ENCODE assay signal across 8 mouse cellular contexts in genomic region chr7:47051404-47052151, GRCm38 (mm10). TPM values are rescaled to one million over a fixed set of nuclear protein-coding genes. Genes with fewer than 3 reads are reported as not detected.
DNase-seq lines count a peak whose midpoint lies in the region; ATAC-seq and TF ChIP-seq lines count a peak whose summit lies in the region.

No protein-coding gene starts in this region.

- no peak overlapping the region for H3K27ac ChIP-seq in CH12.LX (ENCODE audit: insufficient read depth, low read depth)
- H3K27ac ChIP-seq in embryonic facial prominence, embryonic 15.5 days (replicated peaks) = peak overlapping the region; percentile 90
- H3K27ac ChIP-seq in heart, embryonic 16.5 days (ENCODE audit: low read length) = peak overlapping the region; percentile 88

- DNase-seq in 3134 (ENCODE audit: extremely low read depth, insufficient read length, low spot score) (peak; percentile 63), CH12.LX (ENCODE audit: extremely low read depth) (peak; percentile 88)
- DNase-seq in kidney, postnatal 10 days = peak; percentile 90
- peak; percentile 93 for DNase-seq in lung, postnatal 10 days
- DNase-seq in right cerebral cortex, postnatal 25 days = peak; percentile 31

- TF ChIP-seq RAD21 in CH12.LX (IDR thresholded peaks at IDR 0.05; ENCODE audit: low read depth, low read length) = no peak

- no peak for TF ChIP-seq CTCF in CH12.LX (conservative IDR thresholded peaks at IDR 0.05 in 1 of 2, IDR thresholded peaks at IDR 0.05 in 1 of 2; ENCODE audit: low read depth in 2 of 2, low read length in 2 of 2)

- dilution Hi-C loops in CH12.LX (cut with MboI; ENCODE audit: extremely low pct_ligation_motif_present, extremely low pct_unique_long_range_greater_than_20kb, low sequenced_read_pairs) = no loop called here

- in situ Hi-C loops in CH12.LX (cut with MboI; ENCODE audit: low pct_ligation_motif_present, low pct_unique_long_range_greater_than_20kb, low sequenced_read_pairs) = no loop called here

- peak overlapping the region in 2 of 3 experiments; percentile 51 to 59 for H3K4me3 ChIP-seq in CH12.LX (replicated peaks in 1 of 3; ENCODE audit: low read depth in 2 of 3, low read length in 2 of 3, poor library complexity in 1 of 3)
- H3K4me3 ChIP-seq in embryonic facial prominence, embryonic 15.5 days (replicated peaks) = peak overlapping the region; percentile 89
- H3K4me3 ChIP-seq in heart, embryonic 16.5 days (ENCODE audit: low read length) = peak overlapping the region; percentile 78

- peaks cover 25% of the 10 kb centered on the region for H3K27me3 ChIP-seq in CH12.LX (replicated peaks)
- no peaks in the 10 kb centered on the region for H3K27me3 ChIP-seq in embryonic facial prominence, embryonic 15.5 days
- H3K27me3 ChIP-seq in heart, embryonic 16.5 days (ENCODE audit: control insufficient read depth, insufficient read depth, low read length) = no peaks in the 10 kb centered on the region

- no peak overlapping the region for H3K9ac ChIP-seq in CH12.LX (ENCODE audit: insufficient read depth, low read depth)
- H3K9ac ChIP-seq in embryonic facial prominence, embryonic 15.5 days = no peak overlapping the region
- peak overlapping the region; percentile 78 for H3K9ac ChIP-seq in heart, embryonic 16.5 days (ENCODE audit: low read length)

- no peak for TF ChIP-seq POLR2A in CH12.LX (IDR thresholded peaks at IDR 0.05; ENCODE audit: low read depth, low read length)

- H3K36me3 ChIP-seq in CH12.LX (replicated peaks in 1 of 2; ENCODE audit: control insufficient read depth in 1 of 2, insufficient read depth in 1 of 2, low read length in 1 of 2) = peaks cover 0 to 8% of the 10 kb centered on the region in 2 experiments
- 0 out of 2 replicates have a peak, but pooled peaks cover 4% of the 10 kb centered on the region for H3K36me3 ChIP-seq in embryonic facial prominence, embryonic 15.5 days
- peaks cover 5% of the 10 kb centered on the region; the same call in 1 of the 2 replicates for H3K36me3 ChIP-seq in heart, embryonic 16.5 days (ENCODE audit: control insufficient read depth, insufficient read depth)

- peaks cover 19 to 34% of the 10 kb centered on the region in 2 experiments for H3K4me1 ChIP-seq in CH12.LX (ENCODE audit: control insufficient read depth in 1 of 2, insufficient read depth in 2 of 2)
- H3K4me1 ChIP-seq in embryonic facial prominence, embryonic 15.5 days = peaks cover 17% of the 10 kb centered on the region
- peaks cover 22% of the 10 kb centered on the region for H3K4me1 ChIP-seq in heart, embryonic 16.5 days (ENCODE audit: control insufficient read depth, insufficient read depth, low read length)

- H3K9me3 ChIP-seq in CH12.LX (replicated peaks; ENCODE audit: low read length) = no peaks in the 10 kb centered on the region
- no peaks in the 10 kb centered on the region for H3K9me3 ChIP-seq in embryonic facial prominence, embryonic 15.5 days (replicated peaks)
- H3K9me3 ChIP-seq in heart, embryonic 16.5 days (replicated peaks; ENCODE audit: control insufficient read depth, low read length) = no peaks in the 10 kb centered on the region

- peak; percentile 82 for TF ChIP-seq EP300 in CH12.LX (IDR thresholded peaks at IDR 0.05; ENCODE audit: low read length)

- H3K4me2 ChIP-seq in CH12.LX (ENCODE audit: insufficient read depth, low read depth, poor library complexity, severe bottlenecking) = peak overlapping the region; percentile 82
- peak overlapping the region; percentile 87 for H3K4me2 ChIP-seq in embryonic facial prominence, embryonic 15.5 days (replicated peaks)
- peak overlapping the region; percentile 79 for H3K4me2 ChIP-seq in heart, embryonic 16.5 days (ENCODE audit: low read depth, low read length)

- no peaks in the 10 kb centered on the region for H3K79me2 ChIP-seq in CH12.LX (replicated peaks; ENCODE audit: control insufficient read depth, extremely low read depth, insufficient read depth, poor library complexity, severe bottlenecking)

- 4% methylated on average over 2 of the region's 2 CpGs for WGBS in embryonic facial prominence, embryonic 15.5 days
- WGBS in heart, embryonic 16.5 days = 7% methylated on average over 2 of the region's 2 CpGs

- ATAC-seq in embryonic facial prominence, embryonic 15.5 days (ENCODE audit: insufficient number of reproducible peaks, low FRiP score, low TSS enrichment, low read depth) = no peak
- peak; percentile 14; the same call in 1 of the 2 replicates for ATAC-seq in heart, embryonic 16.5 days (replicated peaks; ENCODE audit: extremely low read depth, insufficient read depth, low FRiP score)
- ATAC-seq in activated CD4-positive, CD25-positive, alpha-beta regulatory T cell, adult 4 months = no peak

TF ChIP-seq in CH12.LX, 34 proteins besides CTCF, POLR2A, EP300 and RAD21:
- TF ChIP-seq IRF4 (IDR thresholded peaks at IDR 0.05; ENCODE audit: low read depth, low read length) (peak; percentile 85), UBTF (IDR thresholded peaks at IDR 0.05; ENCODE audit: low read depth, low read length) (no peak), USF2 (conservative IDR thresholded peaks at IDR 0.05; ENCODE audit: low read depth, low read length) (no peak), ZNF384 (IDR thresholded peaks at IDR 0.05; ENCODE audit: low read depth, low read length) (no peak), TCF12 (IDR thresholded peaks at IDR 0.05; ENCODE audit: low read depth, low read length) (peak; percentile 75), USF1 (IDR thresholded peaks at IDR 0.05; ENCODE audit: low read depth, low read length) (no peak), MEF2A (IDR thresholded peaks at IDR 0.05; ENCODE audit: borderline replicate concordance, low read depth, low read length) (no peak; the same call in 1 of the 2 replicates), CHD2 (IDR thresholded peaks at IDR 0.05; ENCODE audit: low read length) (peak; percentile 54; the same call in 1 of the 2 replicates), MAZ (IDR thresholded peaks at IDR 0.05; ENCODE audit: low read depth, low read length) (no peak), CHD1 (IDR thresholded peaks at IDR 0.05; ENCODE audit: low read depth, low read length) (no peak), RCOR1 (conservative IDR thresholded peaks at IDR 0.05; ENCODE audit: low read depth, low read length) (no peak), KAT2A (IDR thresholded peaks at IDR 0.05; ENCODE audit: insufficient replicate concordance, low read length) (no peak), E2F4 (IDR thresholded peaks at IDR 0.05; ENCODE audit: insufficient replicate concordance, low read depth, low read length) (no peak), ZMIZ1 (IDR thresholded peaks at IDR 0.05; ENCODE audit: low read depth, low read length) (no peak), MAFK (IDR thresholded peaks at IDR 0.05; ENCODE audit: insufficient replicate concordance, low read length) (no peak), POLR2AphosphoS2 (IDR thresholded peaks at IDR 0.05; ENCODE audit: low read depth, low read length) (no peak), BHLHE40 (IDR thresholded peaks at IDR 0.05; ENCODE audit: low read depth, low read length) (peak; percentile 49; the same call in 1 of the 2 replicates), GABPA (IDR thresholded peaks at IDR 0.05; ENCODE audit: insufficient replicate concordance, low read depth, low read length) (no peak), ETS1 (conservative IDR thresholded peaks at IDR 0.05; ENCODE audit: low read depth, low read length) (peak; percentile 97), ELF1 (IDR thresholded peaks at IDR 0.05; ENCODE audit: low read depth, low read length) (no peak)

RNA-seq across cellular contexts. Expression of gene Tmem86a, which starts 1.2 kb away (rescaled TPM):
- total RNA-seq in CH12.LX (2012; rRNA removed) = 0.29 and 0.30 TPM in 2 replicates
- total RNA-seq in CH12.LX (2014; rRNA removed) = 0.61 and 0.82 TPM in 2 replicates
- polyA plus RNA-seq in CH12.LX (2012; ENCODE audit: insufficient read length, low read depth) = 1.5 and 2.0 TPM in 2 replicates
- 20.3 and 22.3 TPM in 2 replicates for polyA plus RNA-seq in embryonic facial prominence, embryonic 15.5 days (2015; fragmentation: Nextera tagmentation; extraction: Ambion mirVana)
- polyA plus RNA-seq in heart, embryonic 16.5 days (2015; fragmentation: Nextera tagmentation; extraction: Ambion mirVana) = 20.1 and 23.0 TPM in 2 replicates
- polyA plus RNA-seq in activated CD4-positive, CD25-positive, alpha-beta regulatory T cell, adult 4 months (2017; shearing (Covaris generic)) = 1 to 10 TPM; 1.0 to 2.9 TPM

RNA-seq across cellular contexts. Expression of gene Spty2d1, which starts 43.4 kb away (rescaled TPM):
- total RNA-seq in CH12.LX (2012; rRNA removed) (10.5 and 14.3 TPM in 2 replicates), CH12.LX (2014; rRNA removed) (22.9 and 24.6 TPM in 2 replicates)
- polyA plus RNA-seq in CH12.LX (2012; ENCODE audit: insufficient read length, low read depth) = 29.9 and 32.6 TPM in 2 replicates
- polyA plus RNA-seq in embryonic facial prominence, embryonic 15.5 days (2015; fragmentation: Nextera tagmentation; extraction: Ambion mirVana) = 20.5 and 21.3 TPM in 2 replicates
- 13.1 and 15.0 TPM in 2 replicates for polyA plus RNA-seq in heart, embryonic 16.5 days (2015; fragmentation: Nextera tagmentation; extraction: Ambion mirVana)
- polyA plus RNA-seq in activated CD4-positive, CD25-positive, alpha-beta regulatory T cell, adult 4 months (2017; shearing (Covaris generic)) = 10 to 100 TPM; 23.5 to 32.3 TPM

Comparison
In these comparisons a context has a peak if more than half of its experiments do, and no peak if none do; other contexts are left out.
1. DNase-seq: peak in every context shown above with its lines; median percentile 93 in lung, postnatal 10 days; 90 in kidney, postnatal 10 days; 88 in CH12.LX; 63 in 3134; 31 in right cerebral cortex, postnatal 25 days.